ENCODE assay signal across 7 mouse cellular contexts in the genomic region with DNA sequence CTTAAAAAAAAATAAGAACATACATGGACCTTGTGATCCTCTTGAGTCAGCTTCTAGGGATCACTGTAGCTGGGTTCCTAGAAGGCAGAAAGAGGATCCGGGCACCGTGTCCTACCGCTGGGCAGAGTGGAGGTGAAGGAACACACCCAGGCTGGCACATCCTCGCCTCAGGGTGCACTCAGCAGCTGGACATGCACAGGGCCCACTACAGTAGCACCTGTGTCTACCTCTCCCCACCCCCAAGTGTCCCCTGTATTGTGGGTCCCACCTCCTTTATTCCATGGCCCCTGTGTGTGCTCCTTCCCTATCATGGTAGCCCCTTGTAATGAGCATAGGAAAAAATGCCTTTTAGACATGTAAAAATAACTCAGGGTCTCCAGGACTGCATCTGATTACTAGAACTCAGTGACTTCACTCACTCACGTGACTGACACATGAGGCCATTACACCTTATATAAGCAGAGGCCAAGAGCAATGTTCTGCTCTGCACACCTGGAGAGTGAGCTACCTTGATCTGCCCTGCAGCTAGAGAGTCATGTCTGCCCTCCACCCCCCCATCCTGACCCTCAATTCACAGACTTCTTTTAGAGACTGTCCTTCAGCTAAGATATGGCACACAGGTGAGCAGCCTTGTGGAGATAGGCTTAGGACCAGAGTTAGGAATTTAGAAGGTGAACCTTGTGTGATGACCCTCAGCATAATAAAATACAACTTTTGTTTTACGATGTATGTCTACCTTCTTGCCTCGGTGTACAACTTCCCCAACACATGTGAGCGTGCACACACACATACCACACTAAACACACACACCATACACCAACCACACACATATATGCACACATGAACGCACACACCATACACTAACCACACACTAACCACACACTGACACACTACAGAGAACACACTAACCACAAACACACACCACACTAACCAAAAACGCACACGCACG. TPM values are rescaled to one million over a fixed set of nuclear protein-coding genes. Genes with fewer than 3 reads are reported as not detected.
DNase-seq lines count a peak whose midpoint lies in the region; ATAC-seq and TF ChIP-seq lines count a peak whose summit lies in the region.

No protein-coding gene starts in this region.

- H3K4me2 ChIP-seq in lung, embryonic 14.5 days: peak overlapping the region; percentile 89
- H3K4me2 ChIP-seq in embryonic facial prominence, embryonic 15.5 days (replicated peaks): peak overlapping the region; percentile 60
- H3K4me2 ChIP-seq in kidney, postnatal 0 days (ENCODE audit: low read length): peak overlapping the region; percentile 67
- H3K4me2 ChIP-seq in neural tube, embryonic 15.5 days: peak overlapping the region; percentile 90

- no peaks in the 10 kb centered on the region for H3K27me3 ChIP-seq in lung, embryonic 14.5 days (ENCODE audit: insufficient read depth, low read length)
- H3K27me3 ChIP-seq in embryonic facial prominence, embryonic 15.5 days: no peaks in the 10 kb centered on the region
- no peaks in the 10 kb centered on the region for H3K27me3 ChIP-seq in kidney, postnatal 0 days (ENCODE audit: insufficient read depth, low read length)
- no peaks in the 10 kb centered on the region for H3K27me3 ChIP-seq in neural tube, embryonic 15.5 days (replicated peaks)

- H3K4me3 ChIP-seq in lung, embryonic 14.5 days (ENCODE audit: low read depth, low read length): peak overlapping the region; percentile 56; the same call in 1 of the 2 replicates
- H3K4me3 ChIP-seq in embryonic facial prominence, embryonic 15.5 days (replicated peaks): peak overlapping the region; percentile 60; the same call in 1 of the 2 replicates
- H3K4me3 ChIP-seq in kidney, postnatal 0 days (replicated peaks; ENCODE audit: low read depth, low read length): no peak overlapping the region
- peak overlapping the region; percentile 61; the same call in 1 of the 2 replicates for H3K4me3 ChIP-seq in neural tube, embryonic 15.5 days (replicated peaks)

- no peaks in the 10 kb centered on the region for H3K36me3 ChIP-seq in lung, embryonic 14.5 days (ENCODE audit: insufficient read depth)
- peaks cover 7% of the 10 kb centered on the region; the same call in 1 of the 2 replicates for H3K36me3 ChIP-seq in embryonic facial prominence, embryonic 15.5 days
- no peaks in the 10 kb centered on the region for H3K36me3 ChIP-seq in kidney, postnatal 0 days (ENCODE audit: insufficient read depth, low read length)
- H3K36me3 ChIP-seq in neural tube, embryonic 15.5 days: no peaks in the 10 kb centered on the region

- ATAC-seq in lung, embryonic 14.5 days (ENCODE audit: insufficient read depth): 0 out of 2 replicates have a peak, but pooled peaks have one; percentile 0
- no peak for ATAC-seq in embryonic facial prominence, embryonic 15.5 days (ENCODE audit: insufficient number of reproducible peaks, low FRiP score, low TSS enrichment, low read depth)
- no peak for ATAC-seq in kidney, postnatal 0 days (replicated peaks; ENCODE audit: low FRiP score, low read depth)
- ATAC-seq in neural tube, embryonic 15.5 days (ENCODE audit: low FRiP score): no peak

- 73% methylated on average over 12 of the region's 12 CpGs for WGBS in lung, embryonic 14.5 days
- WGBS in embryonic facial prominence, embryonic 15.5 days: 71% methylated on average over 12 of the region's 12 CpGs
- 69% methylated on average over 12 of the region's 12 CpGs for WGBS in kidney, postnatal 0 days
- WGBS in neural tube, embryonic 15.5 days: 86% methylated on average over 12 of the region's 12 CpGs

- TF ChIP-seq CTCF in lung, embryonic 14.5 days (IDR thresholded peaks at IDR 0.05; ENCODE audit: low read depth): no peak
- no peak for TF ChIP-seq CTCF in kidney, postnatal 0 days (IDR thresholded peaks at IDR 0.05; ENCODE audit: low read depth)

- H3K4me1 ChIP-seq in lung, embryonic 14.5 days (ENCODE audit: insufficient read depth): peaks cover 5% of the 10 kb centered on the region
- peaks cover 51% of the 10 kb centered on the region for H3K4me1 ChIP-seq in embryonic facial prominence, embryonic 15.5 days
- H3K4me1 ChIP-seq in kidney, postnatal 0 days (replicated peaks; ENCODE audit: insufficient read depth, low read length): peaks cover 16% of the 10 kb centered on the region
- H3K4me1 ChIP-seq in neural tube, embryonic 15.5 days: peaks cover 42% of the 10 kb centered on the region

- peak overlapping the region; percentile 49; the same call in 1 of the 2 replicates for H3K9ac ChIP-seq in lung, embryonic 14.5 days
- no peak overlapping the region for H3K9ac ChIP-seq in embryonic facial prominence, embryonic 15.5 days
- H3K9ac ChIP-seq in kidney, postnatal 0 days (ENCODE audit: low read depth, low read length): no peak overlapping the region
- H3K9ac ChIP-seq in neural tube, embryonic 15.5 days (replicated peaks): 0 out of 2 replicates have a peak overlapping the region, but pooled peaks have one; percentile 5

- no peaks in the 10 kb centered on the region for H3K9me3 ChIP-seq in lung, embryonic 14.5 days (ENCODE audit: low read depth, low read length)
- H3K9me3 ChIP-seq in embryonic facial prominence, embryonic 15.5 days (replicated peaks): no peaks in the 10 kb centered on the region
- no peaks in the 10 kb centered on the region for H3K9me3 ChIP-seq in kidney, postnatal 0 days (replicated peaks; ENCODE audit: low read length)
- H3K9me3 ChIP-seq in neural tube, embryonic 15.5 days (replicated peaks): no peaks in the 10 kb centered on the region

- H3K27ac ChIP-seq in lung, embryonic 14.5 days (ENCODE audit: low read depth): no peak overlapping the region
- H3K27ac ChIP-seq in embryonic facial prominence, embryonic 15.5 days (replicated peaks): 0 out of 2 replicates have a peak overlapping the region, but pooled peaks have one; percentile 24
- H3K27ac ChIP-seq in kidney, postnatal 0 days: no peak overlapping the region; the same call in 1 of the 2 replicates
- peak overlapping the region; percentile 94; the same call in 1 of the 2 replicates for H3K27ac ChIP-seq in neural tube, embryonic 15.5 days (replicated peaks)

- DNase-seq in lung, embryonic 14.5 days: no peak
- no peak for DNase-seq in lung, adult 18-20 months
- DNase-seq in kidney, postnatal 0 days (ENCODE audit: low spot score): no peak
- no peak for DNase-seq in ovary, postnatal 36 days (ENCODE audit: low spot score)
- DNase-seq in thymus, adult 18-20 months: no peak

RNA-seq across cellular contexts. Expression of gene BC025920, which starts 1.8 kb away (rescaled TPM):
- 0.58 and 0.61 TPM in 2 replicates for polyA plus RNA-seq in lung, embryonic 14.5 days (2014; fragmentation: Nextera tagmentation; extraction: Ambion mirVana)
- 0.84 and 1.3 TPM in 2 replicates for polyA plus RNA-seq in embryonic facial prominence, embryonic 15.5 days (2015; fragmentation: Nextera tagmentation; extraction: Ambion mirVana)
- 0.33 and 0.37 TPM in 2 replicates for polyA plus RNA-seq in kidney, postnatal 0 days (2015; fragmentation: Nextera tagmentation; extraction: Ambion mirVana)
- polyA plus RNA-seq in neural tube, embryonic 15.5 days (2015; fragmentation: Nextera tagmentation; extraction: Ambion mirVana): 1.3 and 2.3 TPM in 2 replicates

RNA-seq across cellular contexts. Expression of gene Tle6, which starts 3.4 kb away (rescaled TPM):
- 24.1 and 25.2 TPM in 2 replicates for polyA plus RNA-seq in lung, embryonic 14.5 days (2014; fragmentation: Nextera tagmentation; extraction: Ambion mirVana)
- polyA plus RNA-seq in embryonic facial prominence, embryonic 15.5 days (2015; fragmentation: Nextera tagmentation; extraction: Ambion mirVana): 16.4 and 19.6 TPM in 2 replicates
- 7.3 and 9.4 TPM in 2 replicates for polyA plus RNA-seq in kidney, postnatal 0 days (2015; fragmentation: Nextera tagmentation; extraction: Ambion mirVana)
- 5.7 and 7.3 TPM in 2 replicates for polyA plus RNA-seq in neural tube, embryonic 15.5 days (2015; fragmentation: Nextera tagmentation; extraction: Ambion mirVana)

RNA-seq across cellular contexts. Expression of gene Sirt6, which starts 23.3 kb away (rescaled TPM):
- polyA plus RNA-seq in lung, embryonic 14.5 days (2014; fragmentation: Nextera tagmentation; extraction: Ambion mirVana): 35.8 and 39.3 TPM in 2 replicates
- polyA plus RNA-seq in embryonic facial prominence, embryonic 15.5 days (2015; fragmentation: Nextera tagmentation; extraction: Ambion mirVana): 40.5 and 41.0 TPM in 2 replicates
- polyA plus RNA-seq in kidney, postnatal 0 days (2015; fragmentation: Nextera tagmentation; extraction: Ambion mirVana): 27.0 and 27.5 TPM in 2 replicates
- polyA plus RNA-seq in neural tube, embryonic 15.5 days (2015; fragmentation: Nextera tagmentation; extraction: Ambion mirVana): 45.6 and 51.8 TPM in 2 replicates

RNA-seq across cellular contexts. Expression of gene Ankrd24, which starts 24.0 kb away (rescaled TPM):
- 6.1 and 7.3 TPM in 2 replicates for polyA plus RNA-seq in lung, embryonic 14.5 days (2014; fragmentation: Nextera tagmentation; extraction: Ambion mirVana)
- 14.5 and 15.0 TPM in 2 replicates for polyA plus RNA-seq in embryonic facial prominence, embryonic 15.5 days (2015; fragmentation: Nextera tagmentation; extraction: Ambion mirVana)
- polyA plus RNA-seq in kidney, postnatal 0 days (2015; fragmentation: Nextera tagmentation; extraction: Ambion mirVana): 10.2 and 10.7 TPM in 2 replicates
- polyA plus RNA-seq in neural tube, embryonic 15.5 days (2015; fragmentation: Nextera tagmentation; extraction: Ambion mirVana): 19.0 and 24.2 TPM in 2 replicates

RNA-seq across cellular contexts. Expression of gene Tle2, which starts 29.9 kb away (rescaled TPM):
- 27.5 and 32.5 TPM in 2 replicates for polyA plus RNA-seq in lung, embryonic 14.5 days (2014; fragmentation: Nextera tagmentation; extraction: Ambion mirVana)
- 63.1 and 73.7 TPM in 2 replicates for polyA plus RNA-seq in embryonic facial prominence, embryonic 15.5 days (2015; fragmentation: Nextera tagmentation; extraction: Ambion mirVana)
- 29.2 and 30.8 TPM in 2 replicates for polyA plus RNA-seq in kidney, postnatal 0 days (2015; fragmentation: Nextera tagmentation; extraction: Ambion mirVana)
- polyA plus RNA-seq in neural tube, embryonic 15.5 days (2015; fragmentation: Nextera tagmentation; extraction: Ambion mirVana): 41.8 and 49.9 TPM in 2 replicates

Comparison
In these comparisons a context has a peak if more than half of its experiments do, and no peak if none do; other contexts are left out.
1. H3K27ac ChIP-seq: peak in embryonic facial prominence, embryonic 15.5 days (single experiment) and neural tube, embryonic 15.5 days (single experiment); none in lung, embryonic 14.5 days (single experiment) and kidney, postnatal 0 days (single experiment).
2. H3K9ac ChIP-seq: peak in lung, embryonic 14.5 days (single experiment) and neural tube, embryonic 15.5 days (single experiment); none in embryonic facial prominence, embryonic 15.5 days (single experiment) and kidney, postnatal 0 days (single experiment).
3. Peak in every context shown above with its lines, with median percentiles within 50 percentile points of each other: H3K4me2 ChIP-seq.